Mouse (Mus musculus) retina, postnatal 1 day (tissue): Measurements from ENCODE around the gene Rasa2.
A peak's percentile ranks its signal among the peaks of the same experiment; 100 is the strongest.
"Not testable (repeated sequence)": the region's sequence is repeated elsewhere in the genome, so short reads cannot be mapped to it uniquely, and the experiment has no call there.

ENCODE experiments used
- DNase-seq: peaks from one replicate; pipeline ENCODE4 v3.0.0-alpha.2; 2012

The Rasa2 gene

GRCm38 (mm10) chr9:96524972-96525506 is 106.4 kb downstream of the Rasa2 start, which contains the start of gene Gm28729:
TSS of gene Gm28729 (minus strand) at chr9:96525264.
- peak; percentile 33 for DNase-seq

GRCm38 (mm10) chr9:96523148-96523547 is 108.3 kb downstream of the Rasa2 start:
- DNase-seq, result no peak

GRCm38 (mm10) chr9:96521574-96521973 is 109.8 kb downstream of the Rasa2 start:
- DNase-seq, result not testable (repeated sequence)

- DNase-seq, result no peak
Observed at GRCm38 (mm10) chr9:96517429-96517828, 114.0 kb downstream of the Rasa2 start.

GRCm38 (mm10) chr9:96516806-96517205 is 114.6 kb downstream of the Rasa2 start:
- no peak for DNase-seq

GRCm38 (mm10) chr9:96515737-96516136 is 115.7 kb downstream of the Rasa2 start:
- DNase-seq, result no peak

- no peak for DNase-seq
Observed at GRCm38 (mm10) chr9:96514278-96514677, 117.1 kb downstream of the Rasa2 start.

GRCm38 (mm10) chr9:96506011-96506498 is 125.4 kb downstream of the Rasa2 start:
- peak; percentile 83 for DNase-seq

- no peak for DNase-seq
Observed at GRCm38 (mm10) chr9:96505156-96505555, 126.3 kb downstream of the Rasa2 start.

GRCm38 (mm10) chr9:96504116-96504895 is 127.1 kb downstream of the Rasa2 start:
- no peak for DNase-seq

- DNase-seq, result no peak
Observed at GRCm38 (mm10) chr9:96502856-96503610, 128.4 kb downstream of the Rasa2 start.

GRCm38 (mm10) chr9:96501217-96501616 is 130.2 kb downstream of the Rasa2 start:
- no peak for DNase-seq

GRCm38 (mm10) chr9:96493212-96493611 is 138.2 kb downstream of the Rasa2 start:
- peak; percentile 67 for DNase-seq

- peak; percentile 66 for DNase-seq
Observed at GRCm38 (mm10) chr9:96491810-96492209, 139.6 kb downstream of the Rasa2 start.
